Mouse (Mus musculus) stomach, postnatal 0 days (tissue): ENCODE measurements around the gene Mei4.

Source experiments
- CTCF ChIP-seq: IDR thresholded peaks from 2 replicates; pipeline ENCODE4 v1.5.1; 2016; ENCODE audit warnings: antibody characterized with exemption, low read depth, mild to moderate bottlenecking, moderate library complexity
- EP300 ChIP-seq: optimal IDR thresholded peaks from 2 replicates; pipeline ENCODE3; 2016; ENCODE audit warnings: antibody characterized with exemption

DNA sequence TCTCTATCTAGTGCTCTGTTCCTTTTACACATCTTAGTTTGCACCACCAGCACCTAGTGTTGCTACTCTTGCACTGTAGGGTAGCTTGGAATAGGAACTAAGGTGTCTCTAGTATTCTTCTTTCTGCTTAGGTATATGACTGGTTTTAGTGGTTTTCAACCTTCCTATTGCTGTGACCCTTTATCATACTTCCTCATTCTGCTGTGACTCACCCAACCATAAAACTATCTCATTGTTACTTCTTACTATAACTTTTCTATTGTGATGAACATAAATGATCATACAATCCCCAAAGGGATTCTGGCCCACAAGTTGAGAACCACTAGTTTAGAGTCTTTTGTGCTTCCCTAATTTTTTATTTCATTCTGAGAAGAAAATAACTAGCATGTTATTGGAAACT is 61.3 kb downstream of the Mei4 start:
- TF ChIP-seq CTCF (no peak), EP300 (no peak)
